Mouse (Mus musculus): ENCODE data around the gene Cyb5d2.

DNA sequence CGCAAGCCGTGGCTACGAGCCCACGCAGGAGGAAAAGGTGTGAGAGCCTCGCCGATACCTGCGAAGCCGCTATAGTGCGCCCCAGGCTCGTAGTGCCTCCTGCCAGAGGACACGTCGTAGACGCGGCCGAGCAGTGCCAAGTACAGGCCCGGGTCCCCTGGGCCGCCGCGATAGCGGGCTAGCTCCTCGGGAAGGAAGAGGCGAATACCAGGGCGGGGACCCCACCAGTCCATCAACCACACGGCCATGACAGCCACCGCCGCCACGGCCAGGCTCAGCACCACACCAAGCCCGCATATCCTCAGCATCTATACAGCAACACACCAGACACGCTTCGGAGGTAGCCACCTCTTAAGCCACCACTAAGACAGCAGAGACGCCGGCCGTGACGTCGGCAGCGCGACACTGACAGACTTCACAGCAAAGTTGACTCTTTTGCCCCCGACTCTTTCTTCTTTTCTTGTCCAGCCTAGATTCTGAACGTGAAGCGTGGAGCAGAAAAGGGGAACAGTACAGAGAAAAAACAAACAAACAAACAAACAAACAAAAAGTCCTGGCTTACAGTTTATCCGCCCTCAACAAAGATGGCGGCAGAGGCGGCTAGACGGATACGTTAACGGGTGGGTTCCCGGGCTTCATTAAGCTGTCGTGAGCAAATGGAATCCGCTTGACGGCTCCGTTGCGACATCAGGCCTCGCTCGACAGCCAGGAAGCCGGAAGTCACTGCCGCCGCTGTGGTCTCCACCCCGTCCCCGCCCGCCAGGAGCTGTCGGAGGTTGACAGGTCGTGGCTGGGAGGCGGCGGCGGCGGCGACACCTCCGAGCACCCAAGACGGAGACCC is at the start of gene Cyb5d2, which contains the start of gene Zzef1:
- TF ChIP-seq POLR2A (IDR thresholded peaks at IDR 0.05; ENCODE audit: low read depth, low read length), result no peak
- TF ChIP-seq CTCF (conservative IDR thresholded peaks at IDR 0.05; ENCODE audit: insufficient read depth, insufficient read length, low read depth, low read length), result no peak
